Mouse (Mus musculus): ENCODE measurements around the gene Atcay. TPM values are rescaled to one million over a fixed set of nuclear protein-coding genes. Genes with fewer than 3 reads are reported as not detected.
"Not testable (repeated sequence)": the region's sequence is repeated elsewhere in the genome, so short reads cannot be mapped to it uniquely, and the experiment has no call there.

Gene Atcay
- polyA plus RNA-seq, 1 experiment from 2014 or later: 0.02 TPM

DNA sequence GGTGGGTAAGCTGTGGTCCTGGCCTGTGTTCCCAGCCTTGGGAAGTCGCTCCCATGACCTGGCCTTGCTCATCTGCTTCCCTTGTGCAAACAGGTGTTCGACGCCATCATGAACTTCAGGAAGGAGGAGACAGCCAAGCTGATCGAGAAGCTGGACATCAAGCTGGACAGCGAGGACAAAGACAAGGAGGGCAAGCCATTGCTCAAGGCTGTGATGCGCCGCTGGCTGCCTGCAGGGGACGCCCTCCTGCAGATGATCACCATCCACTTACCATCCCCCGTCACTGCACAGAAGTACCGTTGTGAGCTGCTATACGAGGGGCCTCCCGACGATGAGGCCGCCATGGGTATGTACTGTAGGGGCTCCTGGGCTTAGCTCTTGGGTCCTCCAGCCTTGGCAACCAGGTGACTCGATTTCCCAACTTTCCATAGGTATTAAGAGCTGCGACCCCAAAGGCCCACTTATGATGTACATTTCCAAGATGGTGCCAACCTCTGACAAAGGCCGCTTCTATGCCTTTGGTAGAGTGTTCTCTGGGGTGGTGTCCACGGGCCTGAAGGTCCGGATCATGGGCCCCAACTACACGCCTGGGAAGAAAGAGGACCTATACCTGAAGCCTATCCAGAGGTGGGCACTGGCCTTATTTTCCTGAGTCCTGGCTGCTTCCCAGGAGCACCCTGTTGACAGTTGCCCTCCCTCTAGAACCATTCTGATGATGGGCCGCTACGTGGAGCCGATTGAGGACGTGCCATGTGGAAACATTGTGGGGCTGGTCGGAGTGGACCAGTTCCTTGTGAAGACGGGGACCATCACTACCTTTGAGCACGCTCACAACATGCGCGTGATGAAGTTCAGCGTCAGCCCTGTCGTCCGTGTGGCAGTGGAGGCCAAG lies 50.9 kb downstream of the Atcay start:
- no peaks in the 10 kb centered on the region for H3K27me3 ChIP-seq (ENCODE audit: control insufficient read depth, insufficient read depth, low read depth, low read length)
- H3K36me3 ChIP-seq (ENCODE audit: control insufficient read depth, insufficient read depth): peaks cover 51% of the 10 kb centered on the region
- no peaks in the 10 kb centered on the region for H3K9me3 ChIP-seq (replicated peaks; ENCODE audit: control insufficient read depth, low read length)
- ATAC-seq (ENCODE audit: low read depth): no peak
- H3K4me2 ChIP-seq (ENCODE audit: low read depth, low read length): no peak overlapping the region
- 86% methylated on average over 32 of the region's 32 CpGs for WGBS (ENCODE audit: insufficient replicate concordance)
- no peak overlapping the region for H3K9ac ChIP-seq (ENCODE audit: low read depth, low read length)
- H3K4me3 ChIP-seq (ENCODE audit: low read depth, low read length): no peak overlapping the region
- H3K4me1 ChIP-seq (ENCODE audit: control insufficient read depth, low read depth, low read length): peaks cover 43% of the 10 kb centered on the region
- H3K27ac ChIP-seq (ENCODE audit: low read length): no peak overlapping the region

GRCm38 (mm10) chr10:81178927-81179326 lies 51.7 kb downstream of the Atcay start:
- Histone ChIP-seq H3K9me3 (replicated peaks; ENCODE audit: control insufficient read depth, low read length) (no peaks in the 10 kb centered on the region), H3K4me3 (ENCODE audit: low read depth, low read length) (no peak overlapping the region), H3K36me3 (ENCODE audit: control insufficient read depth, insufficient read depth) (peaks cover 51% of the 10 kb centered on the region), H3K27ac (ENCODE audit: low read length) (no peak overlapping the region), H3K4me2 (ENCODE audit: low read depth, low read length) (no peak overlapping the region), H3K4me1 (ENCODE audit: control insufficient read depth, low read depth, low read length) (peaks cover 48% of the 10 kb centered on the region), H3K27me3 (ENCODE audit: control insufficient read depth, insufficient read depth, low read depth, low read length) (no peaks in the 10 kb centered on the region), H3K9ac (ENCODE audit: low read depth, low read length) (no peak overlapping the region)
- ATAC-seq (ENCODE audit: low read depth): no peak
- WGBS (ENCODE audit: insufficient replicate concordance): 89% methylated on average over 11 of the region's 11 CpGs

GRCm38 (mm10) chr10:81177958-81178712 lies 52.5 kb downstream of the Atcay start:
- H3K4me2 ChIP-seq (ENCODE audit: low read depth, low read length): peak overlapping the region; percentile 80
- H3K4me1 ChIP-seq (ENCODE audit: control insufficient read depth, low read depth, low read length): peaks cover 48% of the 10 kb centered on the region
- 52% methylated on average over 14 of the region's 14 CpGs for WGBS (ENCODE audit: insufficient replicate concordance)
- no peaks in the 10 kb centered on the region for H3K9me3 ChIP-seq (replicated peaks; ENCODE audit: control insufficient read depth, low read length)
- H3K4me3 ChIP-seq (ENCODE audit: low read depth, low read length): peak overlapping the region; percentile 85
- peaks cover 51% of the 10 kb centered on the region for H3K36me3 ChIP-seq (ENCODE audit: control insufficient read depth, insufficient read depth)
- no peaks in the 10 kb centered on the region for H3K27me3 ChIP-seq (ENCODE audit: control insufficient read depth, insufficient read depth, low read depth, low read length)
- no peak for ATAC-seq (ENCODE audit: low read depth)
- peak overlapping the region; percentile 96 for H3K9ac ChIP-seq (ENCODE audit: low read depth, low read length)
- peak overlapping the region; percentile 79; the same call in 1 of the 2 replicates for H3K27ac ChIP-seq (ENCODE audit: low read length)

DNA sequence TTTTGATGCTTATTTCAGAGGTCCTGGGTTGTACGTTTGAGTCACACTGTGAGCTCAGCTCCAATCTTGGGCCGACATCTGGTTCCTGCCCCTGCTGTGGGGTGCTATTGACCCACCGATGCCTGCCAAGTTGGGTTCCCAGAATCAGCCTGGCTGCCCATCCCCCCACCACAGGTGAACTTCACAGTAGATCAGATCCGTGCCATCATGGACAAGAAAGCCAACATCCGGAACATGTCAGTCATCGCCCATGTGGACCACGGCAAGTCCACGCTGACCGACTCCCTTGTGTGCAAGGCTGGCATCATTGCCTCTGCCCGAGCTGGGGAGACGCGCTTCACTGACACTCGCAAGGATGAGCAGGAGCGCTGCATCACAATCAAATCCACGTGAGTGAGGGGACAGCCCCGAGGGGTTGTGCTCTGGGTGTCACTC lies 53.1 kb downstream of the Atcay start:
- Histone ChIP-seq H3K27ac (ENCODE audit: low read length) (peak overlapping the region; percentile 79), H3K36me3 (ENCODE audit: control insufficient read depth, insufficient read depth) (peaks cover 50% of the 10 kb centered on the region), H3K27me3 (ENCODE audit: control insufficient read depth, insufficient read depth, low read depth, low read length) (no peaks in the 10 kb centered on the region), H3K4me1 (ENCODE audit: control insufficient read depth, low read depth, low read length) (peaks cover 49% of the 10 kb centered on the region), H3K9ac (ENCODE audit: low read depth, low read length) (peak overlapping the region; percentile 96), H3K4me2 (ENCODE audit: low read depth, low read length) (peak overlapping the region; percentile 80), H3K4me3 (ENCODE audit: low read depth, low read length) (peak overlapping the region; percentile 85), H3K9me3 (replicated peaks; ENCODE audit: control insufficient read depth, low read length) (no peaks in the 10 kb centered on the region)
- ATAC-seq (ENCODE audit: low read depth): no peak
- 4% methylated on average over 16 of the region's 16 CpGs for WGBS (ENCODE audit: insufficient replicate concordance)

DNA sequence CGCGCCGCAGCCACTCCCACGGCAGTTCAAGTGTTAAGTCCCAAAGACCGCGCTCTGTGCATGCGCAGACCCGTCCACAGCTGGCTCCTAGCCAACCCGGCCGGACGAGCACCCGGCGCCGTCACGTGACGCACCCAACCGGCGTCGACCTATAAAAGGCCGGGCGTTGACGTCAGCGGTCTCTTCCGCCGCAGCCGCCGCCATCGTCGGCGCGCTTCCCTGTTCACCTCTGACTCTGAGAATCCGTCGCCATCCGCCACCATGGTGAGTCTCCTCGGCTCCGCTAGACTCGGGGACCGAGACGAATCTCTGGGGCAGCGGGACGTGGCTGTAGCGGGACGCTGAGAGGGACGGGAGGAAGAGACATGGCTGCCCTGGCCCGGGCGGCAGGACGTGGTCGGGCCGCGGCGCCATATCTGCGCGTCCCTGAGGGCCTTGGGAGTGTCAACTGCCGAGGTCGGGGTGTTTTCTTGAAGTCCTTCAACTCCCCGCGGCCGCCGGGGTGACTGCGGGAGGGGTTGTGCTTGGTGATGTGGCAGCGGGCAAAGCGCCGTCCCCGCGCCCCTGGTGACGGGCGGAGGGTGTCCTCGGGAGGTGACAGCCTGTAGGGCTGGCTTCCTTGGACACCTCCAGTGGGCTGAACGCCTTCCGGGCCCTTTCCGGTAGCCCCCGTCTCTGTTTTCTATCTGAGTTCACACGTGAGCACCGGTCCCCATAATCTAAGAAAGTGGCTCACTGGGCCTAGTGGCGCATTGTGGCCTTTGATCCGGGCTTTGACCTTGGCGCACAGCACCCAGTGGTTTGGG lies 54.0 kb downstream of the Atcay start, which contains the start of gene Eef2:
TSS of gene Eef2 (plus strand) at position 166 of the 806 bp plus-strand sequence.
- Histone ChIP-seq H3K9me3 (replicated peaks; ENCODE audit: control insufficient read depth, low read length) (no peaks in the 10 kb centered on the region), H3K9ac (ENCODE audit: low read depth, low read length) (peak within 1 kb of the TSS; percentile 96), H3K27ac (ENCODE audit: low read length) (peak within 1 kb of the TSS; percentile 79), H3K36me3 (ENCODE audit: control insufficient read depth, insufficient read depth) (peaks cover 42% of the 10 kb centered on the region), H3K4me2 (ENCODE audit: low read depth, low read length) (peak within 1 kb of the TSS; percentile 80), H3K4me1 (ENCODE audit: control insufficient read depth, low read depth, low read length) (peaks cover 45% of the 10 kb centered on the region), H3K4me3 (ENCODE audit: low read depth, low read length) (peak within 1 kb of the TSS; percentile 85), H3K27me3 (ENCODE audit: control insufficient read depth, insufficient read depth, low read depth, low read length) (no peaks in the 10 kb centered on the region)
- peak; percentile 82 for ATAC-seq (ENCODE audit: low read depth)
- WGBS (ENCODE audit: insufficient replicate concordance): under 1% methylated on average over 77 of the region's 77 CpGs

DNA sequence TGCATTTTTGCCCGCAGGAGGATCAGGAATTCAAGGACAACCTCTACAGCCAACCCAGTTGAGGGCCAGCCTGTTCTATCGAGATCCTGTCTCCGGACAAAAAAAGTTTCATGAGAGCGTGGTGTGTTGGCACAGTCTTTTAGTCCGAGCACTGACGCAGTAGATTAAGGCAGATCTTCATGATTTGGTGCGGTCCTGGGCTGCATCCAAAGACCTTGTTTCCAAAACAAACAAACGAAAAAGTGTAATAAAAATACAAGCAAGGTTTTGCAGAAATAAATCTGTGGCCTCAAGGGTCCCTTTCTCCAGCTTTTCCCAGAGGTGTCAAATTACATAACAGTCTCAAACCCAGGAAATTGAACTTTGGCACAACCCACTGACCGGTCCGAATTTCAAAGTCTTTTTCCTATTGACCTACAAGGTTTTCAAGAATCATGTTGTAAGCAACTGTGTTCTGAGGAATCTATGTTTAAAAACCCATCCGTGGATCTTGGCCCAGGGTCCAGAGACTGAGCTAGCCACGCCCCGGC lies 54.6 kb downstream of the Atcay start:
- ATAC-seq (ENCODE audit: low read depth): 0 out of 2 replicates have a peak, but pooled peaks have one; percentile 1
- peaks cover 45% of the 10 kb centered on the region for H3K4me1 ChIP-seq (ENCODE audit: control insufficient read depth, low read depth, low read length)
- H3K4me3 ChIP-seq (ENCODE audit: low read depth, low read length): peak overlapping the region; percentile 85
- WGBS (ENCODE audit: insufficient replicate concordance): 8% methylated on average over 13 of the region's 13 CpGs
- peak overlapping the region; percentile 66 for H3K4me2 ChIP-seq (ENCODE audit: low read depth, low read length)
- H3K27ac ChIP-seq (ENCODE audit: low read length): peak overlapping the region; percentile 63
- no peaks in the 10 kb centered on the region for H3K27me3 ChIP-seq (ENCODE audit: control insufficient read depth, insufficient read depth, low read depth, low read length)
- H3K9me3 ChIP-seq (replicated peaks; ENCODE audit: control insufficient read depth, low read length): no peaks in the 10 kb centered on the region
- H3K36me3 ChIP-seq (ENCODE audit: control insufficient read depth, insufficient read depth): peaks cover 35% of the 10 kb centered on the region
- H3K9ac ChIP-seq (ENCODE audit: low read depth, low read length): peak overlapping the region; percentile 42

DNA sequence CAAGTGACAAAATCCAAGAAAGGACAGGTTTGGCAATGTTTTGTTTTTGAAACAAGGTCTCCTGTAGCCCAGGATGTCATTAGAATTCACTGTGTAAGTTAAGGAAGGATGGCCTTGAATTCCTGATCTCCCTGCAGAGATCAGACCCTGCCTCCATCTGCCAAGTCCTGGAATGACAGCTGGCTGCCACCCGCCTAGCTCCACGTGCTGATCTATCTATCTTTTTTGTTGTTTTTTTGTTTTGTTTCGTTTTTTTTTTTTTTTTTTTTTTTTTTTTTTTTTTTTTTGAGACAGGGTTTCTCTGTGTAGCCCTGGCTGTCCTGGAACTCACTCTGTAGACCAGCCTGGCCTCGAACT lies 55.3 kb downstream of the Atcay start:
- Histone ChIP-seq H3K4me2 (ENCODE audit: low read depth, low read length) (peak overlapping the region; percentile 66), H3K4me3 (ENCODE audit: low read depth, low read length) (peak overlapping the region; percentile 20), H3K36me3 (ENCODE audit: control insufficient read depth, insufficient read depth) (peaks cover 28% of the 10 kb centered on the region), H3K27ac (ENCODE audit: low read length) (peak overlapping the region; percentile 63), H3K9ac (ENCODE audit: low read depth, low read length) (peak overlapping the region; percentile 6; the same call in 1 of the 2 replicates), H3K4me1 (ENCODE audit: control insufficient read depth, low read depth, low read length) (peaks cover 45% of the 10 kb centered on the region)
- ATAC-seq (ENCODE audit: low read depth); H3K9me3 ChIP-seq (replicated peaks; ENCODE audit: control insufficient read depth, low read length); H3K27me3 ChIP-seq (ENCODE audit: control insufficient read depth, insufficient read depth, low read depth, low read length): not testable (repeated sequence)
- WGBS (ENCODE audit: insufficient replicate concordance): 12% methylated on average over 4 of the region's 4 CpGs

GRCm38 (mm10) chr10:81174617-81175344 lies 55.9 kb downstream of the Atcay start:
- H3K27ac ChIP-seq (ENCODE audit: low read length): peak overlapping the region; percentile 63
- H3K36me3 ChIP-seq (ENCODE audit: control insufficient read depth, insufficient read depth): peaks cover 23% of the 10 kb centered on the region
- peaks cover 46% of the 10 kb centered on the region for H3K4me1 ChIP-seq (ENCODE audit: control insufficient read depth, low read depth, low read length)
- 9% methylated on average over 29 of the region's 29 CpGs for WGBS (ENCODE audit: insufficient replicate concordance)
- H3K4me2 ChIP-seq (ENCODE audit: low read depth, low read length): peak overlapping the region; percentile 56
- peak; percentile 28 for ATAC-seq (ENCODE audit: low read depth)
- H3K27me3 ChIP-seq (ENCODE audit: control insufficient read depth, insufficient read depth, low read depth, low read length): no peaks in the 10 kb centered on the region
- H3K9ac ChIP-seq (ENCODE audit: low read depth, low read length): peak overlapping the region; percentile 6; the same call in 1 of the 2 replicates
- H3K9me3 ChIP-seq (replicated peaks; ENCODE audit: control insufficient read depth, low read length): no peaks in the 10 kb centered on the region
- peak overlapping the region; percentile 23 for H3K4me3 ChIP-seq (ENCODE audit: low read depth, low read length)

All from liver, embryonic 16.5 days (tissue).